Mouse (Mus musculus): ENCODE data around the gene Rnf224.

The Rnf224 gene

DNA sequence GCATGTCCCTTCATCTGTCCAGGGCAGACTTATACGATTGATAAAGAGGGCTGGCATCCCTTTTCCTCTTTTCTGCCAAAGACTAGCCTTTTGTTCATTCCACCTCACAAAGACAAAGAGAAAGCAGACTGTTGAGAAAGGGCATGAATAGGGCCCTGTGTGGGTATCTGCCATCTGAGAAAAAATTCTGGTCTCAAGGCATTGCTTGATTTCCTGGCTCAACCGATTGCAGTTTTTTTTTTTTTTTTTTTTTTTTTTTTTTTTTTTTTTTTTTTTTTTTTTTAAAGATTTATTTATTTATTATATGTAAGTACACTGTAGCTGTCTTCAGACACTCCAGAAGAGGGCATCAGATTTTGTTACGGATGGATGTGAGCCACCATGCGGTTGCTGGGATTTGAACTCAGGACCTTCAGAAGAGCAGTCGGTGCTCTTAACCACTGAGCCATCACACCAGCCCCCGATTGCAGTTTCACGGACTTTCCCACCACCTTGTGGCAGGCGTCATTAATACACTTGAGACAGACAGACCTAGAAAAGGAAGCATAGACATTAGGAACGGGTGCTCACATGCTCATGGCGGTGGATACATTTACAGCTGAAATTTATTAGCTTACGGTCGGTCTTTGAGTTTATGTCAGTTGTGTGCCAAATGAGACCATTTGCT, 20.0 kb upstream of the Rnf224 start:
- peak; percentile 68 for DNase-seq (ENCODE audit: low spot score)

DNA sequence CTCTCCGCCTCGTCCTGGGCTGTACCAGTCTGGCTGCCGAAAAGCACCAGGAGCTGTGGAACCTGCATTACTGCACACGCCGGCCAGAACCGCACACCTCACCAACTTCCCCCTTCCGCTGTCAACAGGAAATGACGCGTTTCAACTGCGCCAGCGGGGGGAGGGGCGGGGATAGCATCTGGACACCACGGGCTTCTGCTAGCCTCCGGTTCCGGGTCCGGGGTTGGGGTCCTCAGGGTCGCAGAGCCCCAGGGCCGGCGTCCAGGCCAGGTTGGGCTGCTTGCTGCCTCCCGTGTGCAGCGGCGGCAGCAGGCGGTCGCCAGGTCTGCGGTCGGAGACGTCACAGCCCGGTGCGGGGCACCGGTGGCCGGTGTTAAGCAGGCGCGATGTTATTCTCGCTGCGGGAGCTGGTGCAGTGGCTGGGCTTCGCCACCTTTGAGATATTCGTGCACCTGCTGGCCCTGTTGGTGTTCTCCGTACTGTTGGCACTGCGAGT, 18.7 kb upstream of the Rnf224 start, which contains the start of gene Tmem203:
Gene Tmem203 (plus strand): TSS at position 156 of the 496 bp plus-strand sequence.
- DNase-seq (ENCODE audit: low spot score): peak; percentile 90

GRCm38 (mm10) chr2:25252331-25252730, 15.7 kb upstream of the Rnf224 start:
- DNase-seq (ENCODE audit: low spot score): no peak

- DNase-seq (ENCODE audit: low spot score): peak; percentile 64
Measured at GRCm38 (mm10) chr2:25246183-25247072, 9.8 kb upstream of the Rnf224 start, which contains the start of gene AL732309.1. Gene AL732309.1, minus strand, starts transcription at chr2:25246863.

GRCm38 (mm10) chr2:25244144-25244543, 7.6 kb upstream of the Rnf224 start:
- DNase-seq (ENCODE audit: low spot score): no peak

DNA sequence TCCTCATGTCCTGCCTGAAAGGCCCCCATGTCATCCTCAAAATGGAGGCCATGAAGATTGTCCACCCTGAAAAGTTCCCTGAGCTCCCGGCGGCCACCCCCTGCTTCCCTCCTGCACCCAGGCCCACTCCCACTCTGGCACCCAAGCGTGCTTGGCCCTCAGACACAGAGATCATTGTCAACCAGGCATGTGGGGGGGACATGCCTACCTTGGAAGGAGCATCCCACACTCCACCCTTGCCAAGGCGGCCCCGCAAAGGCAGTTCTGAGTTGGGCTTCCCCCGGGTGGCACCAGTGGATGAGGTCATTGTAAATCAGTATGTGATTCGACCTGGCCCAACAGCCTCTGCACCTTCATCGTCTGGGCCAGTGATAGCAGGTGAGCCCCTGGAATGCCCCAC, 6.8 kb upstream of the Rnf224 start:
- DNase-seq (ENCODE audit: low spot score): no peak

- DNase-seq (ENCODE audit: low spot score): no peak
Measured at GRCm38 (mm10) chr2:25242101-25242506, 5.5 kb upstream of the Rnf224 start, which contains the start of the genes Rnf208 and Cysrt1. Gene Rnf208, plus strand, starts transcription at chr2:25242255. Gene Cysrt1, minus strand, starts transcription at chr2:25242452.

GRCm38 (mm10) chr2:25241438-25241775, 4.8 kb upstream of the Rnf224 start:
- no peak for DNase-seq (ENCODE audit: low spot score)

- peak; percentile 78 for DNase-seq (ENCODE audit: low spot score)
Measured at GRCm38 (mm10) chr2:25240723-25241437, 4.3 kb upstream of the Rnf224 start.

DNA sequence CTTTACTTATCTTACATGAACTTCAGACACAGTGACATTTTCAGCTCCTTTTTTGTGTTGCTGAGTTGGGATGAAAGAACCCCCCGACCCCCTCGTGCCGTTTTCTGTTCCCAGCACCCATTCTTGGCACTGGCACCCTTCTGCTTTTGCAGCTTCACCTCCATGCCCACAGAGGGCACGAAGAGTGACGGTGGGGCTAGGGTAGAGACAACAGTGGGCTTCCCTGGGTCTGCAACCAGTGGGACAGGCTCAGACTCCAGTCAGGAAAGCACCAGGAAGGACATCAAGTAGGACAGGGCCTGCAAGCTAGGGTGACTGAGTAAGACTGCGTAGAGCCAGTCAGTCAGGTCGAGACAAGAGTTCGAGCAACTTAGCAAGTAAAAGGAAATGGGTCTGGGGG, 3.7 kb upstream of the Rnf224 start:
- no peak for DNase-seq (ENCODE audit: low spot score)

GRCm38 (mm10) chr2:25239766-25240165, 3.2 kb upstream of the Rnf224 start:
- DNase-seq (ENCODE audit: low spot score): no peak

DNA sequence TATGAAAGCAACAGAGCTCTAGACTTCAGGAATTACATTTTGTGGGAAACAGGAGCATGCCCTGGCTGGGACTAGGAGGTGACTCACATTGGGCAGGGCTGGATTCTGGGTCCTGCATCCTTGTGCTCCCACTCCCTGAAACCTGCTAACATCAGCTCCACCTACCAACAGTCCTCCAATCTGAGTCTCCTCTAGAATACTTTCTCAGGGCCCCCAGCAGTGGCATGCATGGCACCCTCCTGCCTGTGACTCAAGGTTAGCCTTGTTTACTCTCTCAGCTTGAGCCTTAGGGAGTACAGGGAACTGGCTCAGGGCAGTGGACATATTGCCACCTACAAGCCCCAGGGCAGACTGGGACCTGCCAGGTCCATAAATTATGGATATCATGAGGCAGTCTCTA, 1.5 kb upstream of the Rnf224 start:
- DNase-seq (ENCODE audit: low spot score): peak; percentile 44

DNA sequence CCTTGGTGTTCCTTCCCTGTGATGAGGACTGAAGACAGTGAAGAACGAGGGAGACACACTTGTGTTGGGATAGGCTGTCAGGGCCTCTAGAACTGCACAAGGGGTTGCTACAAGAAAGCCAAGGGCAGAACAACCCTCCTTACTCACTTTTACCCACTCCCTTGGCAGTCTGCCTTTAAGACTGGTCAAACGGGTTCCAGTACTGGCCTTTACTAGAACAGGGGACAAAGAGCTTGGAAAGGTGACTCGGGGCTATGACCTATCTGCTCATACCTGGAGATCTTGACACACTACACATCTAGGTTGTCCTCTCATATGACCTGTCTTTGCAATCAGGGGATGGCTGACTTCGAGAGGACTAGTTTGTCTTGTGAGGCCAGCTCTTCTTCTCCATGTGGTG, 935 bp upstream of the Rnf224 start:
- peak; percentile 88 for DNase-seq (ENCODE audit: low spot score)

GRCm38 (mm10) chr2:25234551-25235220, 1.9 kb downstream of the Rnf224 start:
- no peak for DNase-seq (ENCODE audit: low spot score)

- DNase-seq (ENCODE audit: low spot score): no peak
Measured at GRCm38 (mm10) chr2:25234050-25234449, 2.5 kb downstream of the Rnf224 start, which contains the start of gene Slc34a3. Gene Slc34a3, minus strand, starts transcription at chr2:25234364.

GRCm38 (mm10) chr2:25233421-25233820, 3.2 kb downstream of the Rnf224 start:
- DNase-seq (ENCODE audit: low spot score): no peak

GRCm38 (mm10) chr2:25231038-25231437, 5.5 kb downstream of the Rnf224 start:
- no peak for DNase-seq (ENCODE audit: low spot score)

GRCm38 (mm10) chr2:25230581-25230980, 6.0 kb downstream of the Rnf224 start:
- no peak for DNase-seq (ENCODE audit: low spot score)

DNA sequence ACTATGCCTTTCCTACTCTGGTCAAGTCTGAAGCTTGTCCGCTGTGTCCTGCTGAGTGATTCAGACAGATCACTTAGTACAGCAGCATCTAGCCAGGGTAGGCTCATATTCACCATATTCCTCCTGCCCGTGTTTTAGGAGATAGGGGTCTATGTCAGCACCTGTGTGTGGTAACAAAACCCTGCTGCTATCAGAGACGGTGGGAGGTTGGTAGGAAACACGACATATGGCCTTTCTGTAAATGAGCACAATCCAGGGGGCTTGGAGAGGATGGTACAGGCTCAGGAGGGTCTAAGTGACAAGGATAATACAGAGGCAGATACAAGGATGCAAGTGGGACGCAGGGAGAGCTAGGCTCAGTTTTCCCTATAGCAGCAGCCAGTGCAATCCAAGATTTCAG, 7.0 kb downstream of the Rnf224 start:
- DNase-seq (ENCODE audit: low spot score): no peak

GRCm38 (mm10) chr2:25228995-25229530, 7.5 kb downstream of the Rnf224 start:
- DNase-seq (ENCODE audit: low spot score): no peak

DNA sequence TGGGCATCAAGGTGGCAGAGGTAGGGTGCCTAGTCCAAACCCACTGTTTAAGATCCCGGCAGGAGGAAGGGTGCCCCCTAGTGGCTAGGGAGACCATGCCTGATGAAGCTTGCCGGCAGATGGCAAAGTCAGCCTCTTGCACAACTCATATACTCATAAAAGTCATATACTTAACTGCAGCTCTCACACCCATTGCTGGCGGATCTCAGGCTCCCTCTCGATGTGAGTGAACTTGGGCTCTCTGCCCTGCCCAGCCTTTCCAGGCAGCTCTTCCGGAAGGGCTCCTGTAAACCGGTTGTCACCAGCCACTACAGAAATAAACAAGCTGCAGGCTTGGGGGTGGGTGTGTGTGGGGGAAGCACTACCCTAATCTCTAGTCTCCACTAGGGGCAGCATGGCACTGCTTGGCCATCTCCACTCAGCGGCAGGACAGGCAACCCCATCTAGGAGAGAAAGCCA, 8.1 kb downstream of the Rnf224 start:
- peak; percentile 94 for DNase-seq (ENCODE audit: low spot score)
